Mouse (Mus musculus): ENCODE results near the gene Tmem262.

GRCm38 (mm10) chr19:6073889-6074288, 5.9 kb upstream of the Tmem262 start:
- TF ChIP-seq TAL1 (IDR thresholded peaks at IDR 0.05; ENCODE audit: low read length) (no peak), GATA1 (IDR thresholded peaks at IDR 0.05; ENCODE audit: low read length) (no peak)

All from erythroblast, embryonic 14.5 days (primary cell).